Mouse (Mus musculus) leukemia stem cell, adult 10-12 weeks (primary cell): ENCODE results near the gene Slc2a3. TPM values are rescaled to one million over a fixed set of nuclear protein-coding genes. Genes with fewer than 3 reads are reported as not detected.

Experiments
- polyA plus RNA-seq: library from polyadenylated mRNA; stranded (reverse); fragments of >175 nt; gene quantifications from 2 replicates; pipeline ENCODE4 v1.2.3, GENCODE M21; 2012; ENCODE audit warnings: low replicate concordance

The Slc2a3 gene
- 9.0 and 24.9 TPM in 2 replicates for polyA plus RNA-seq

GRCm38 (mm10) chr6:122801301-122801800 lies at the start of gene Slc2a3:
Slc2a3 (minus strand) TSS chr6:122801640.

GRCm38 (mm10) chr6:122819306-122820070 lies 18.0 kb upstream of the Slc2a3 start, which contains the start of gene Foxj2:
Foxj2 (plus strand) TSS chr6:122819914.

GRCm38 (mm10) chr6:122707036-122707800 lies 94.2 kb downstream of the Slc2a3 start, which contains the start of gene Nanog:
Nanog (plus strand) TSS chr6:122707489.

Other genes with a start within 250 kb of the Slc2a3 start
- 0.18 and 0.67 TPM in 2 replicates for gene Aicda, start 247.8 kb downstream of the Slc2a3 start, polyA plus RNA-seq
- 0.73 and 1.7 TPM in 2 replicates for gene Apobec1, start 199.2 kb downstream of the Slc2a3 start, polyA plus RNA-seq
- 1.2 and 9.1 TPM in 2 replicates for gene Gdf3, start 191.6 kb downstream of the Slc2a3 start, polyA plus RNA-seq
- gene Dppa3, start 175.2 kb downstream of the Slc2a3 start, polyA plus RNA-seq = not detected in 2 replicates
- gene Nanog, start 94.2 kb downstream of the Slc2a3 start, polyA plus RNA-seq = 0.12 TPM in 1 of 2 replicates, not detected in the other
- gene Foxj2, start 18.3 kb upstream of the Slc2a3 start, polyA plus RNA-seq = 44.4 and 63.1 TPM in 2 replicates
- gene C3ar1, start 54.5 kb upstream of the Slc2a3 start, polyA plus RNA-seq = 0.03 TPM in 1 of 2 replicates, not detected in the other
- gene Necap1, start 72.8 kb upstream of the Slc2a3 start, polyA plus RNA-seq = 11.0 and 14.8 TPM in 2 replicates
- 0.78 and 1.4 TPM in 2 replicates for gene Clec4a1, start 120.2 kb upstream of the Slc2a3 start, polyA plus RNA-seq
- 1.7 TPM in 1 of 2 replicates, not detected in the other for gene Clec4a3, start 150.9 kb upstream of the Slc2a3 start, polyA plus RNA-seq
- gene Clec4a4, start 188.7 kb upstream of the Slc2a3 start, polyA plus RNA-seq = not detected in 2 replicates
- gene Clec4b1, start 248.3 kb upstream of the Slc2a3 start, polyA plus RNA-seq = not detected in 2 replicates